Mouse (Mus musculus) kidney, embryonic 16.5 days (tissue): Measurements from ENCODE around the gene Tbxas1. TPM values are rescaled to one million over a fixed set of nuclear protein-coding genes. Genes with fewer than 3 reads are reported as not detected.
A peak's percentile ranks its signal among the peaks of the same experiment; 100 is the strongest.

ENCODE experiments used
- ATAC-seq: fragments of 200-750 bp; cut with Nextera tagmentation; 2 replicates; pipeline ENCODE4 v1.8.0; 2017; ENCODE audit warnings: moderate TSS enrichment; ENCODE audit not compliant: low FRiP score, low TSS enrichment
- H3K27ac ChIP-seq: fragments of 300-500 bp; sonication (generic); 2 replicates; pipeline ENCODE4 v1.5.1; 2014; ENCODE audit warnings: low read length
- H3K27me3 ChIP-seq: fragments of 300-500 bp; sonication (generic); 2 replicates; pipeline ENCODE4 v1.6.1; 2014; ENCODE audit warnings: low read length, control low read depth, mixed read lengths; ENCODE audit not compliant: insufficient read depth
- H3K36me3 ChIP-seq: fragments of 300-500 bp; sonication (generic); 2 replicates; pipeline ENCODE4 v1.6.1; 2014; ENCODE audit warnings: low read length, control low read depth, mixed read lengths; ENCODE audit not compliant: insufficient read depth
- H3K4me1 ChIP-seq: fragments of 300-500 bp; sonication (generic); 2 replicates; pipeline ENCODE4 v1.6.1; 2014; ENCODE audit warnings: low read length, control low read depth, mixed read lengths; ENCODE audit not compliant: insufficient read depth
- H3K4me2 ChIP-seq: fragments of 300-500 bp; sonication (generic); replicated peaks from 2 replicates; pipeline ENCODE4 v1.6.1; 2014; ENCODE audit warnings: low read depth, low read length
- H3K4me3 ChIP-seq: fragments of 300-500 bp; sonication (generic); 2 replicates; pipeline ENCODE4 v1.5.1; 2014; ENCODE audit warnings: mild to moderate bottlenecking, low read length
- H3K9ac ChIP-seq: fragments of 300-500 bp; sonication (generic); replicated peaks from 2 replicates; pipeline ENCODE4 v1.6.1; 2014; ENCODE audit warnings: low read length
- H3K9me3 ChIP-seq: fragments of 300-500 bp; sonication (generic); 2 replicates; pipeline ENCODE4 v1.6.1; 2016; ENCODE audit warnings: low read length, control low read depth
- WGBS: fragments of 180-500 bp; shearing (Covaris S2); extraction: QIAGEN DNeasy Blood & Tissue Kit; methylation state at CpG from one replicate; pipeline ENCODE4 v1.1.7; 2014; 5-methylcytosine and 5-hydroxymethylcytosine counted together
- polyA plus RNA-seq: library from polyadenylated mRNA; unstranded; fragments of >200 nt; fragmentation: Nextera tagmentation; extraction: Ambion mirVana; gene quantifications from 2 replicates; pipeline ENCODE4 v1.2.1, GENCODE M21; 2015

Tbxas1 gene
- polyA plus RNA-seq, 1 experiment from 2014 or later = 9.2 TPM

DNA sequence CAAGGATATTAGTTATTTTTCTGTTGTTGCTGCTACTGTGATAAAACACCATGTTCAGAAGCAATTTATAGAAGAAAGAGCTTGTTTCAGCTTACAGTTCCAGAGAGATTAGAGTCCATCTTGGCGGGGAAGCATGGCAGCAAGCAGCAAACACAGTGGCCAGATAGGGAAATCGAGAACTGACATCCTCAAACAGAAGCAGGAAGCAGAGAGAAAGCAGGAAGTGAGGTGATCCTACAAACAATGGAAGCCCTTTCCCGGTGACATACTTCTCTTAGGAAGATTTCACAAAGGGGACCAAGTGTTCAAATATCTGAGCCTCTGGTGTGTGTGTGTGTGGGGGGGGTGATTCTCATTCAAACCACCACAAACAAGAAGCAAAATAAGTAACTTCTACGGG lies 107.5 kb downstream of the Tbxas1 start:
- Histone ChIP-seq H3K9me3 (no peaks in the 10 kb centered on the region), H3K4me1 (peaks cover 19% of the 10 kb centered on the region), H3K27ac (peak overlapping the region; percentile 78), H3K27me3 (no peaks in the 10 kb centered on the region), H3K36me3 (no peaks in the 10 kb centered on the region), H3K4me3 (no peak overlapping the region), H3K9ac (no peak overlapping the region; the same call in 1 of the 2 replicates), H3K4me2 (no peak overlapping the region)
- WGBS = 76% methylated on average over 4 of the region's 4 CpGs
- ATAC-seq = no peak

DNA sequence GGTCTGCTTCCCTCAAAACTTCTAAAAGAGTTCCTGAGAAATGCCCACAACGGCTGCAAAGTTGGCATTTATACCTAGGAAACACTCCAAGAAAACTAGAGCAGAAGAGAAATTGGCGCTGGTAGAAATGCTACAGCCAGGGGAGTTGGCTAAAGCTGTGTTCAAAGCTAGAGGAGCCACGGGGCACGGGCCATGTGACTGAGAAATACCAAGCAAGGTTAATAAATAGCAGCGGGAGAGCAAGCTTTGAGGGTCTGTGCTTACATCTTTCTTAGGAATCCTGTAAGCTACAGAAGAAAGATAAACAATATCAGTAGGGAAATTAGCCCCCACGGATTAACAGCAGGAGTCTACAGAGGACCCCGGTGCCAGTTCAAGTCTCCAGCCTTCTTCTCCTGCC lies 107.9 kb downstream of the Tbxas1 start:
- H3K9ac ChIP-seq = no peak overlapping the region; the same call in 1 of the 2 replicates
- peaks cover 19% of the 10 kb centered on the region for H3K4me1 ChIP-seq
- peak overlapping the region; percentile 19 for H3K4me3 ChIP-seq
- H3K27me3 ChIP-seq = no peaks in the 10 kb centered on the region
- H3K27ac ChIP-seq = peak overlapping the region; percentile 78
- 60% methylated on average over 7 of the region's 7 CpGs for WGBS
- no peaks in the 10 kb centered on the region for H3K9me3 ChIP-seq
- H3K4me2 ChIP-seq = peak overlapping the region; percentile 13
- ATAC-seq = 0 out of 2 replicates have a peak, but pooled peaks have one; percentile 67
- no peaks in the 10 kb centered on the region for H3K36me3 ChIP-seq

DNA sequence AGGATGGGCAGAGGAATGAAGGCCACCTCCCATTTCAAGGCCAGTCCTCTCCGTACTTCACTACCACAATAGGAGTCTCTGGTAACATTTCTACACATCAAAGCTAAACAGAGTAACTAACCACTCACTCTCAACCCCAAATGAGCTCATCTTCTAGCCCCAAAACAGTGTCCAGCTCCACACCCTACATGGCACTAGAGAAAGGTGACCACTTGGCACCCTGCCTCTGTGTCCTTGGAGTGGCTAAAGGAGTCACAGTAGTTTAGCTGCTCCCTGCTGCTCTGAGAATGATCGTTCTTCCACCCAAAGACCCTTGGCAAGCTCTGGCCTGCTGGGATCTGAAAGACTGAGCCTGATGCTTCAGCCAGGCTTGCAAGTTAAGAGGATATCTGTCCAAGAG lies 109.4 kb downstream of the Tbxas1 start:
- Histone ChIP-seq H3K9me3 (no peaks in the 10 kb centered on the region), H3K4me1 (peaks cover 19% of the 10 kb centered on the region), H3K36me3 (no peaks in the 10 kb centered on the region), H3K9ac (0 out of 2 replicates have a peak overlapping the region, but pooled peaks have one; percentile 5), H3K27ac (no peak overlapping the region), H3K4me3 (no peak overlapping the region), H3K27me3 (no peaks in the 10 kb centered on the region), H3K4me2 (no peak overlapping the region)
- 89% methylated on average over 2 of the region's 2 CpGs for WGBS
- no peak for ATAC-seq

DNA sequence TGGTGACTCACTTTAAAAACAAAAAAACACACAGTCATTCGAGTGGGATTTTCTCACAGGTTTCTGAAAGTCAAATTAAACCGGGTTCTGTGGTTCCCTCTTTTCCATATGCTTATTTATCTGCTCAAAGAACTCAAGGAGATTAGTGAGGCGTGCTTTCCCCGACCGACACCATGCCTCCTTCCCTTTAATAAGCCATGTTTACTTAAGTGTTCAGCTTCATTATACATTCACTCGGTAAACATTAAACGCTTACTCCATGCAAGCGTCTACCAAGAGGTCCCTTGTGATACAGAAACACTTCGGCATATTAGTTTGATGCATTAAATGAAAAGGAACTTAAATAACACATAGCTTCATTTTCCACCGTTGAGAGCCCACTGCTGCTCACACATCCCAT lies 111.4 kb downstream of the Tbxas1 start:
- Histone ChIP-seq H3K4me2 (no peak overlapping the region), H3K9ac (no peak overlapping the region), H3K9me3 (no peaks in the 10 kb centered on the region), H3K27me3 (no peaks in the 10 kb centered on the region), H3K27ac (no peak overlapping the region), H3K4me1 (peaks cover 17% of the 10 kb centered on the region), H3K36me3 (no peaks in the 10 kb centered on the region), H3K4me3 (no peak overlapping the region)
- WGBS = 51% methylated on average over 10 of the region's 10 CpGs
- no peak for ATAC-seq

DNA sequence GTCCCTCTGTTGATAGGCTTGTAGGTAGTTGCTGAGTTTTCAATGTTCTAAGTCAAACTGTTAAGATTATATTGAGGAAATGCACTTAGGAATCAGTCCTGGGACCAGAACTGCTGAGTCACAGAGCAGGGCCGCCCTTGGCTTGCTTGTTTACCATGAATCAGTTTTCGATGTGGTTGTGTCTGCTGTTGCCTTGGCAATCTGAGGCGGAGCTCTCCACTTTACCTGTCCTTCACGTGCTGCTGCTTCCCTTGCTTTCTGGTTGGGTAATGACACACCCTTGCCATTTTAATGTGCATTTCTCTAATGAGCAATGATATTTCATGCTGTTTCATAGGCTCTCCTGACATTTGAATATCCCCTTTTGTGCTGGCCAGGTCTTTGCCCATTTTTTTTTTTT lies 116.8 kb downstream of the Tbxas1 start:
- Histone ChIP-seq H3K4me1 (0 out of 2 replicates have a peak, but pooled peaks cover 4% of the 10 kb centered on the region), H3K9ac (no peak overlapping the region), H3K27me3 (no peaks in the 10 kb centered on the region), H3K36me3 (no peaks in the 10 kb centered on the region), H3K27ac (no peak overlapping the region), H3K9me3 (no peaks in the 10 kb centered on the region), H3K4me3 (no peak overlapping the region), H3K4me2 (no peak overlapping the region)
- no peak for ATAC-seq
- 41% methylated on average over 4 of the region's 4 CpGs for WGBS

DNA sequence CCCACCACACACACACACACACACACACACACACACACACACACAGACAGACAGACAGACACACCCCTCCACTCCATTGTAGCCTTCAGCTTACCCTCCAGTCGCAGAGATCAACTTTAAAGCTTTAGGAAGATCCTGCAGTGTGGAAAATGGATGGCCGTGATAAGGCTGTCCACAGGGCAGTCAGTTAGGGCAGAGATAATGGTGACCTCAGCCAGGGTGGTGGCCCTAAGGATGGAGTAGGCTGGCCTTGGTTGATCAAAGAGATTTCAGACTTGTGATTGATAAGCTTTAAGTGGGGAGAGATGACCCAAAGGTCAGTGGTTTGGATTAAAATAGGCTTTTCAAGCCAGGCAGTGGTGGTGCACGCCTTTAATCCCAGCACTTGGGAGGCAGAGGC lies 120.6 kb downstream of the Tbxas1 start:
- no peak for ATAC-seq
- H3K36me3 ChIP-seq = no peaks in the 10 kb centered on the region
- 79% methylated on average over 3 of the region's 3 CpGs for WGBS

DNA sequence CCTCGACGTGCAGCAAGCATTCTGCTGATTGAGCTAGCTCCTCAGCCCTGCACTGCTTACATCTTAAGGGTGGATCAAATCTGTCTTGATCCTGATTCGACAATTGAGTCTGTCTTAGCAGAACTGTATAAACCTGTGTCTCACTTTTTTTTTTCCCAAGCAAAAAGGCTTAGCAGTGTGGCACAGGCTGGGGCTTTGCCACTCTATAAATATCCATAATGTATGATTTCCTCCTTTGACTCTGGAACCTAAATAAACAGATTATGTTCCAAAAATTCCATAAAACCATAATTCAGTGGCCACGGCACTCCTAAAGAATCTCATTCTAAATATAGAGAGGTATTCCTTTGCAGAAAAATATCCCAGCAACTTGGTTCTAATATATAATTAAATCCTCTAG lies 122.6 kb downstream of the Tbxas1 start:
- 75% methylated on average over 4 of the region's 4 CpGs for WGBS

More for the DNA sequence above, 120.6 kb downstream of the Tbxas1 start:
- Histone ChIP-seq H3K27me3 (no peaks in the 10 kb centered on the region), H3K4me2 (no peak overlapping the region), H3K27ac (no peak overlapping the region), H3K4me1 (0 out of 2 replicates have a peak, but pooled peaks cover 4% of the 10 kb centered on the region), H3K4me3 (no peak overlapping the region), H3K9ac (no peak overlapping the region), H3K9me3 (no peaks in the 10 kb centered on the region)

DNA sequence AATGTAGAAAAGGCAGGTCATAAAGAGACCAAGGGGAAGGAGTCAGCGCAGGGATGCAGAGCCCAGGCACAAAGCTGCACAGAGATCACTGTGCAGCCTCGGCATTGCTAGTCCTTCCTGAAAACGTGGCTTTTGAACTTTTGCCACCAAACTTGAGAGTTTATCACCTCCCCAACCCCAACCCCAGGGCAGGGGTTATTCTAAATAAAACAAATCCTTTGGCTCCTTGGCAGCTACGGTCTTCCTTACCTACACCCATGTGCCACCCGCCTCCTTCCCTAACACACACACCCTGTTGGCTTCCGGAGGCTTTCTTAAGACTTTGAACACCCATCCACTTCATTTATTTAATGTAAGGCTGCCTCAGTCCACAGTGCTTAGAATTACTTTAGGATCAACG lies 127.9 kb downstream of the Tbxas1 start:
- Histone ChIP-seq H3K27ac (peak overlapping the region; percentile 64), H3K4me3 (no peak overlapping the region), H3K4me1 (peaks cover 35% of the 10 kb centered on the region; the same call in 1 of the 2 replicates), H3K9me3 (no peaks in the 10 kb centered on the region), H3K9ac (no peak overlapping the region), H3K27me3 (no peaks in the 10 kb centered on the region), H3K36me3 (no peaks in the 10 kb centered on the region), H3K4me2 (no peak overlapping the region)
- no peak for ATAC-seq
- 42% methylated on average over 7 of the region's 7 CpGs for WGBS

More for the DNA sequence above, 122.6 kb downstream of the Tbxas1 start:
- ATAC-seq = no peak
- no peak overlapping the region for H3K9ac ChIP-seq
- H3K4me2 ChIP-seq = no peak overlapping the region
- H3K9me3 ChIP-seq = no peaks in the 10 kb centered on the region
- H3K27me3 ChIP-seq = no peaks in the 10 kb centered on the region
- H3K27ac ChIP-seq = 0 out of 2 replicates have a peak overlapping the region, but pooled peaks have one; percentile 1
- H3K4me3 ChIP-seq = no peak overlapping the region
- H3K36me3 ChIP-seq = no peaks in the 10 kb centered on the region
- peaks cover 2% of the 10 kb centered on the region; the same call in 1 of the 2 replicates for H3K4me1 ChIP-seq

DNA sequence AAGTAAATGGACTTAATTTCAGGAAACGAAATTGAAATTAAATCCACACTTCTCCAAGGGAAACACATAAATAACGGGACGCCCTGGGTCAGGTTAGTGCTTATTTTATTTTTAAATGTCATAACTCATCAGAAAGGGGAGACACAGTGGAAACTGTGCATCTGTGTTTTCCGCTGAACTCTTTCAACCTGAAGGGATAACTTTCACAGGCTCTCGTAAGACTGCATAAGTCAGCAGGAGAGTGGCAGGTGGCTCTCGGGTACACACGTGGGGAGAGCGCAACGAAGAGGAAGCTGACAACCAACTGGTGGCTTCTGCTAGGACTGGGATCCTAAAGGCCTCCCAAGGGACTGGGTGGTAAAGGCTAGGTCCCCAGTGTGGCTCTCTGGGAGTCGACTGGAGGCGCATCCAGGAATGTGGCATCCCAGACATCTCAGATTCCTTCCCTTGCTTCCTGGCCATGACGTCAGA lies 128.8 kb downstream of the Tbxas1 start:
- 39% methylated on average over 12 of the region's 12 CpGs for WGBS
- no peak for ATAC-seq

DNA sequence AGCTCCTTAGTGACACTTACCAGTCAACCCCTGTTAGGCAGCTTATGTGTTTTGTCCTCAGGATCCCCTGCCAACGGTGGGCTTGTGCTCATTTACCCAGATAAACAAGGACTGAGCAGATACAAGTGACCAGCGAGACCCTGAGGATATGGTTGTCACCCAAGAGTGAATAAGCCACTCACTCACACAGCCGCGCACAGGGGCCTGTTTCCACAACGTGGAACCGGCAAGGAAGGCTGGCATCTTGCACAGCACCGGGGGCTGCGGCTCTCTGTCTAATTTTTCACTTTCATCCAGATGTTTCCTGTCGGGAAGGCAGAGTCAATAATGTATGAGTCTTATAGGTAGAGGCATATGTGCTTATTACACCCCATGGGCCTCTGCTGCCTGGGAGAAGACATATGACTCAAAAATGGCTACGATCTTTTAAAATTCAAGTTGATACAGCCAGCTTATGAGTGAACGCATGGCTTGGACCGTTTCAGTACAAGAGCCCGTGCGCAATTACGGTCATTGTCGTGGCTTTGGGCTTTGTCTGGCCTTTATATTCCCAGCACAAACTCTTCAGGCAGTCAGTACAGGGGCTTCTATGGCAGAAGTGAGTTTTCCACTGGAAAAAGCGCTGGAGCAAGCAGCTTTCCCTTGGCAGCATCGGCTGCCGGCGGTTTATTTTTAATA lies 130.2 kb downstream of the Tbxas1 start:
- peaks cover 35% of the 10 kb centered on the region; the same call in 1 of the 2 replicates for H3K4me1 ChIP-seq
- no peak overlapping the region for H3K4me2 ChIP-seq
- H3K9me3 ChIP-seq = no peaks in the 10 kb centered on the region
- no peak overlapping the region for H3K9ac ChIP-seq
- H3K4me3 ChIP-seq = no peak overlapping the region
- ATAC-seq = no peak
- no peaks in the 10 kb centered on the region for H3K27me3 ChIP-seq
- H3K27ac ChIP-seq = peak overlapping the region; percentile 27
- no peaks in the 10 kb centered on the region for H3K36me3 ChIP-seq
- 54% methylated on average over 20 of the region's 20 CpGs for WGBS

More for the DNA sequence above, 128.8 kb downstream of the Tbxas1 start:
- H3K4me2 ChIP-seq = no peak overlapping the region
- H3K27me3 ChIP-seq = no peaks in the 10 kb centered on the region
- no peak overlapping the region for H3K4me3 ChIP-seq
- H3K4me1 ChIP-seq = peaks cover 35% of the 10 kb centered on the region; the same call in 1 of the 2 replicates
- peak overlapping the region; percentile 57 for H3K27ac ChIP-seq
- H3K9me3 ChIP-seq = no peaks in the 10 kb centered on the region
- H3K9ac ChIP-seq = no peak overlapping the region
- no peaks in the 10 kb centered on the region for H3K36me3 ChIP-seq
